Mouse (Mus musculus): Measurements from ENCODE around the gene Cnn2. TPM values are rescaled to one million over a fixed set of nuclear protein-coding genes. Genes with fewer than 3 reads are reported as not detected.
A peak's percentile ranks its signal among the peaks of the same experiment; 100 is the strongest.

The Cnn2 gene
- polyA plus RNA-seq, 1 experiment from 2014 or later: 245 TPM

DNA sequence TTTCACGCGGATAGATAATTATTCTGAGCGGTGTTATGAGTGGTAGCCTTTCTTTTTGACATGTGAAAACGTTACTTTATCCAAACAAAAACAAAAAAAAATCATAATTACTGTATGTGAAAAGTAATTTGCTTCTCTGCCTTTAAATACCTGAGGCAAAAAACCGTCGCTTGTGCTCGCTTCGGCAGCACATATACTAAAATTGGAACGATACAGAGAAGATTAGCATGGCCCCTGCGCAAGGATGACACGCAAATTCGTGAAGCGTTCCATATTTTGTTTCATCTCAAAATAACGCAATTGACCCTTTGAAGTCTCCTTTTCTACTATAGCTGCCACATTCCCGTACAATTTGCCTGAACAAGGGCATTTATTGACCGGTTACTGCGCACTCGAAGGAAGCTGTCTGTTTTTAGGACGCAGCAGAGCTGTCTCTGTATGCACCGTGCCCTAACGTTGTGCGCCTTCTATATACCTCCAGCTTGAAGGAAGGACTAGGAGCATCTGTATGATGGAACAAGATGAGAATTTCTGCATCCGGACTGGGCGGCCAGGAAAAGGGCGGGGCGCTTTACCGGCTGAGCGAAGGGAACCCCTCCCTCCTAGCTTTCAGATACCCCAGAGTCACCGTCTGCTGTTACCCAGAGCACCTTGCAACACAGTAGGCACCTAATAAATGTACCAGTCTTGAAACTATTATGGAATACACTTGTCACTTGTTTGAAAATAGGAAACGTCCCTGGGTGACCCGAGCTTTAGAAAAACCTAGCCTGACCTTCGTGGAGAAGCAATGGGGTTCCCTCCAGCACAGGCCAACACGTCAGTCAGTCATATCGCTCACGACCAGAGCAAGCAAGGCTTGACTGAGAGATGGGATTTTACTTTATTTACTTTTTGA lies 2.8 kb upstream of the Cnn2 start:
- 1% methylated on average over 35 of the region's 35 CpGs for WGBS
- Histone ChIP-seq H3K4me1 (ENCODE audit: control insufficient read depth, insufficient read depth, low read length) (peaks cover 53% of the 10 kb centered on the region), H3K36me3 (ENCODE audit: control insufficient read depth, insufficient read depth, low read length) (0 out of 2 replicates have a peak, but pooled peaks cover 4% of the 10 kb centered on the region), H3K27ac (ENCODE audit: low read length) (peak overlapping the region; percentile 96), H3K4me3 (ENCODE audit: low read length) (peak overlapping the region; percentile 86), H3K27me3 (replicated peaks; ENCODE audit: control insufficient read depth, insufficient read depth, low read length) (no peaks in the 10 kb centered on the region), H3K9ac (ENCODE audit: low read depth, low read length) (peak overlapping the region; percentile 82), H3K4me2 (ENCODE audit: low read depth, low read length) (peak overlapping the region; percentile 78), H3K9me3 (ENCODE audit: control insufficient read depth, low read length) (no peaks in the 10 kb centered on the region)
- no peak for ATAC-seq

GRCm38 (mm10) chr10:79986232-79986878 lies 2.0 kb upstream of the Cnn2 start:
- Histone ChIP-seq H3K9me3 (ENCODE audit: control insufficient read depth, low read length) (no peaks in the 10 kb centered on the region), H3K36me3 (ENCODE audit: control insufficient read depth, insufficient read depth, low read length) (0 out of 2 replicates have a peak, but pooled peaks cover 4% of the 10 kb centered on the region), H3K4me2 (ENCODE audit: low read depth, low read length) (peak overlapping the region; percentile 78), H3K27me3 (replicated peaks; ENCODE audit: control insufficient read depth, insufficient read depth, low read length) (no peaks in the 10 kb centered on the region), H3K9ac (ENCODE audit: low read depth, low read length) (peak overlapping the region; percentile 82), H3K4me3 (ENCODE audit: low read length) (peak overlapping the region; percentile 86), H3K27ac (ENCODE audit: low read length) (peak overlapping the region; percentile 96), H3K4me1 (ENCODE audit: control insufficient read depth, insufficient read depth, low read length) (peaks cover 58% of the 10 kb centered on the region)
- 20% methylated on average over 6 of the region's 6 CpGs for WGBS
- no peak for ATAC-seq

DNA sequence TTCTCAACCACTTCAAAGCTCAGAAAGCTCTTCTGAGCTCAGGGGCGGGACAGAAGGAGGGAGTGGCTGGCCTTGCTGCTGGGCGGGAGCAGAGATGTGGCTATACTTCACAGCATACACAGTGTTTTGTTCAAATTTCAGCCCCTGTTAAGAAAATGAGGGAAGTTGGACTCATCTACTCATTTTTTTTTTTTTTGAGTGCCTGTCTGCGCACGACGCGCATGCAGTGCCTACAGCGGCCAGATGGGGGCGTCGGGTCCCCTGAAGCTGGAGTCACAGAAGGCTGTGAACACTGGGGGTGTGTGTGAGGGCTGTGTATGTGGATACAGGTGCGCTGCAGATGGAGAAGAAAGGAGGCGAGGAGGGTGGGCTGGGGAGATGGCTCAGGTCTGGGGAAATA lies 1.4 kb upstream of the Cnn2 start:
- ATAC-seq: no peak
- Histone ChIP-seq H3K4me1 (ENCODE audit: control insufficient read depth, insufficient read depth, low read length) (peaks cover 58% of the 10 kb centered on the region), H3K27ac (ENCODE audit: low read length) (peak overlapping the region; percentile 96), H3K9ac (ENCODE audit: low read depth, low read length) (peak overlapping the region; percentile 82), H3K9me3 (ENCODE audit: control insufficient read depth, low read length) (peaks cover 3% of the 10 kb centered on the region), H3K36me3 (ENCODE audit: control insufficient read depth, insufficient read depth, low read length) (peaks cover under 1% of the 10 kb centered on the region; the same call in 1 of the 2 replicates), H3K4me2 (ENCODE audit: low read depth, low read length) (peak overlapping the region; percentile 78), H3K4me3 (ENCODE audit: low read length) (peak overlapping the region; percentile 16), H3K27me3 (replicated peaks; ENCODE audit: control insufficient read depth, insufficient read depth, low read length) (no peaks in the 10 kb centered on the region)
- WGBS: 3% methylated on average over 11 of the region's 11 CpGs

- H3K36me3 ChIP-seq (ENCODE audit: control insufficient read depth, insufficient read depth, low read length): peaks cover 7% of the 10 kb centered on the region
- WGBS: 14% methylated on average over 27 of the region's 27 CpGs
- H3K27ac ChIP-seq (ENCODE audit: low read length): peak overlapping the region; percentile 96
- H3K9ac ChIP-seq (ENCODE audit: low read depth, low read length): peak overlapping the region; percentile 82
- peak overlapping the region; percentile 77 for H3K4me3 ChIP-seq (ENCODE audit: low read length)
- no peaks in the 10 kb centered on the region for H3K27me3 ChIP-seq (replicated peaks; ENCODE audit: control insufficient read depth, insufficient read depth, low read length)
- peaks cover 50% of the 10 kb centered on the region for H3K4me1 ChIP-seq (ENCODE audit: control insufficient read depth, insufficient read depth, low read length)
- H3K4me2 ChIP-seq (ENCODE audit: low read depth, low read length): peak overlapping the region; percentile 78
- ATAC-seq: no peak
- peaks cover 3% of the 10 kb centered on the region for H3K9me3 ChIP-seq (ENCODE audit: control insufficient read depth, low read length)
These were observed 446 bp upstream of the Cnn2 start for GRCm38 (mm10) chr10:79987771-79988505.

DNA sequence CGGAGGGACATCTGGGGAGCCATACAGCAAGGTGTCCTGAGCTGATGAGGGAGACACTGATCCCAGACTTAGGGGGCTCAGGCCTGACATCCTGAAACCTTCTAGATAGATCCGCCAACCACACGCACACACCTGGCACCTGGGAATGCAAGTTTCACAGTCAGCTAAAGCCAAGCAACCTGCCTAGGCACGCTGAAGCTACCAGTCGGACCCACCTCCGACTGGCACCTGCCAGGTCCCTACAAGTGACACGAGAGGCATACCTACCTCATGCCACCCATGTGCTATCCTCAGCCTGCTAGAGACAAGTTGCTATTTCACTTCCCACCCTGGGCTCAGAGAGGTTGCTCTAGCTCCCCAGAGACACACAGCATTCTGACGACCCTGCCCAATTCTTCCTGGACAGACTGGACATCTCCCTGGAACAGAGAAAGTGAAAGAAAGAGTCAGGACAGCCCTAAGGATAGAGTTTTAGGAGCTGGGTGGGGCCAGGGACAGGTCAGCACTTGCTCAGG lies 945 bp downstream of the Cnn2 start:
- Histone ChIP-seq H3K27ac (ENCODE audit: low read length) (peak overlapping the region; percentile 96), H3K4me3 (ENCODE audit: low read length) (peak overlapping the region; percentile 77), H3K9me3 (ENCODE audit: control insufficient read depth, low read length) (peaks cover 3% of the 10 kb centered on the region), H3K27me3 (replicated peaks; ENCODE audit: control insufficient read depth, insufficient read depth, low read length) (no peaks in the 10 kb centered on the region), H3K9ac (ENCODE audit: low read depth, low read length) (peak overlapping the region; percentile 82), H3K36me3 (ENCODE audit: control insufficient read depth, insufficient read depth, low read length) (peaks cover 9% of the 10 kb centered on the region), H3K4me2 (ENCODE audit: low read depth, low read length) (peak overlapping the region; percentile 78), H3K4me1 (ENCODE audit: control insufficient read depth, insufficient read depth, low read length) (peaks cover 44% of the 10 kb centered on the region)
- no peak for ATAC-seq
- WGBS: 29% methylated on average over 8 of the region's 8 CpGs

- H3K9ac ChIP-seq (ENCODE audit: low read depth, low read length): peak overlapping the region; percentile 82
- H3K27me3 ChIP-seq (replicated peaks; ENCODE audit: control insufficient read depth, insufficient read depth, low read length): no peaks in the 10 kb centered on the region
- peaks cover 9% of the 10 kb centered on the region for H3K36me3 ChIP-seq (ENCODE audit: control insufficient read depth, insufficient read depth, low read length)
- H3K4me1 ChIP-seq (ENCODE audit: control insufficient read depth, insufficient read depth, low read length): peaks cover 44% of the 10 kb centered on the region
- H3K27ac ChIP-seq (ENCODE audit: low read length): peak overlapping the region; percentile 96
- peak overlapping the region; percentile 77 for H3K4me3 ChIP-seq (ENCODE audit: low read length)
- no peak for ATAC-seq
- peak overlapping the region; percentile 78 for H3K4me2 ChIP-seq (ENCODE audit: low read depth, low read length)
- H3K9me3 ChIP-seq (ENCODE audit: control insufficient read depth, low read length): peaks cover 3% of the 10 kb centered on the region
- 34% methylated on average over 15 of the region's 15 CpGs for WGBS
These were observed 1.5 kb downstream of the Cnn2 start for GRCm38 (mm10) chr10:79989870-79990269.

GRCm38 (mm10) chr10:79991099-79991498 lies 2.7 kb downstream of the Cnn2 start:
- Histone ChIP-seq H3K4me2 (ENCODE audit: low read depth, low read length) (peak overlapping the region; percentile 26; the same call in 1 of the 2 replicates), H3K9me3 (ENCODE audit: control insufficient read depth, low read length) (peaks cover 3% of the 10 kb centered on the region), H3K27me3 (replicated peaks; ENCODE audit: control insufficient read depth, insufficient read depth, low read length) (no peaks in the 10 kb centered on the region), H3K4me1 (ENCODE audit: control insufficient read depth, insufficient read depth, low read length) (peaks cover 41% of the 10 kb centered on the region), H3K27ac (ENCODE audit: low read length) (no peak overlapping the region), H3K36me3 (ENCODE audit: control insufficient read depth, insufficient read depth, low read length) (peaks cover 9% of the 10 kb centered on the region), H3K9ac (ENCODE audit: low read depth, low read length) (no peak overlapping the region), H3K4me3 (ENCODE audit: low read length) (peak overlapping the region; percentile 26; the same call in 1 of the 2 replicates)
- no peak for ATAC-seq
- WGBS: 73% methylated on average over 12 of the region's 12 CpGs

DNA sequence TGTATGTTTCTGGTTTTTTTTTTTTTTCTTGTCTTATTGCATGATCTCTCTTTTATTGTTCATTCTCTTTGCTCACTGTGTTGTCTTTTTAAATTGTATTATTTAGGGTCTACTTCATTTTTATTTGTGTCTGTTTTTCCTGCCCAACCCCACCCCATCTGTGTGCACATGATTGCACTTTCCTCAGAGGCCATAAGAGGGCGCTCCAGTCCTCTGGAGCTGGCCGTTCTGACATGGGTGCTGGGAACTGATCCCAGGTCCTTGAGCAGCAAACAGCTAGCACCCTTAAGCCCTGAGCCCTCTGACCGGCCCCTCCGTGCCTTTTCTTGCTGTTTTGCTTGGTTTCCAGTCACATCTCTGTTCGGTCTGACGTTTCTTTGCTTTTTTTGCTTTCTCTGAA lies 3.2 kb downstream of the Cnn2 start:
- no peak overlapping the region for H3K9ac ChIP-seq (ENCODE audit: low read depth, low read length)
- peaks cover 9% of the 10 kb centered on the region for H3K36me3 ChIP-seq (ENCODE audit: control insufficient read depth, insufficient read depth, low read length)
- 0 out of 2 replicates have a peak overlapping the region, but pooled peaks have one; percentile 26 for H3K4me2 ChIP-seq (ENCODE audit: low read depth, low read length)
- no peaks in the 10 kb centered on the region for H3K27me3 ChIP-seq (replicated peaks; ENCODE audit: control insufficient read depth, insufficient read depth, low read length)
- no peak overlapping the region for H3K27ac ChIP-seq (ENCODE audit: low read length)
- WGBS: 88% methylated on average over 6 of the region's 6 CpGs
- no peak overlapping the region; the same call in 1 of the 2 replicates for H3K4me3 ChIP-seq (ENCODE audit: low read length)
- H3K9me3 ChIP-seq (ENCODE audit: control insufficient read depth, low read length): peaks cover 3% of the 10 kb centered on the region
- peaks cover 36% of the 10 kb centered on the region for H3K4me1 ChIP-seq (ENCODE audit: control insufficient read depth, insufficient read depth, low read length)
- no peak for ATAC-seq
